Mouse (Mus musculus) kidney, adult 9 months (tissue): ENCODE measurements around the gene Slc6a21.

Experiments
- DNase-seq: peaks from one replicate; pipeline ENCODE4 v3.0.0; 2022

The Slc6a21 gene

DNA sequence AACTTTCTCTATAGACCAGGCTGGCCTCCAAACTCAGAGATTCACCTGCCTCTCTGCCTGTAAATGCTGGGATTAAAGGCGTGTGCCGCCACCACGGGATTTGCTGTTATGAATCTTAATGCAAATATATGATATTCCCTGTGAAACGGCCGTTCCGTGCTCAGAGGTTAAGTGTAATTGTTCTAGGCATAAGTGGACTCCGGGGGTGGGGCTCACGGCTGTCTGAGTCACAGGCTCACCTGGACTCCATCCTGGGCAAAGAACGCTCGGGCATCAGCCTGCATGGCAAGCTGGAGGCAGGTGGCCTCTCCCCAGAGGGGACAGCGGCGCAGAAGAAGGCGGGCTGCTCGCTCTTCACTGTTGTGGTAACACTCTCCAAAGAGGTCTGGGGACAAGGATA is 39.2 kb downstream of the Slc6a21 start:
- DNase-seq, result no peak

DNA sequence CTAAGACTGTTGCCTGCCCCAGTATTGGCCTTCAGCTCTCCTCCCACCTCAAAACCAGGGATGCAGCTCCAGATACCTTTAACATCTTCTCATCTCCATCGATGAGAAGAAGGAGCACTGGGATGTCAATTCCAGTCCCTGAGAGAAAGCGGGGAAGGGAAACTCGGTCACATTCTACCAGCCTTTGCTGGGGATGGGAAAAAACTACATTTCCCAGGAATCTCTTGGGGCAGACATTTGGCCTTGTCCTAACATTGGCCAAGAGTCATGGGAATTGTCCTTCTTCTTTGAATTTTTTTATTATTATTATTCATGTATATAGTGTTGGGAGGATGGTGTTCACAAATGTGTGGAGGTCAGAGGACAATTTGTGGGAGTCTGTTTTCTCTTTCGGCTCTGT is 44.9 kb downstream of the Slc6a21 start:
- DNase-seq, result no peak

DNA sequence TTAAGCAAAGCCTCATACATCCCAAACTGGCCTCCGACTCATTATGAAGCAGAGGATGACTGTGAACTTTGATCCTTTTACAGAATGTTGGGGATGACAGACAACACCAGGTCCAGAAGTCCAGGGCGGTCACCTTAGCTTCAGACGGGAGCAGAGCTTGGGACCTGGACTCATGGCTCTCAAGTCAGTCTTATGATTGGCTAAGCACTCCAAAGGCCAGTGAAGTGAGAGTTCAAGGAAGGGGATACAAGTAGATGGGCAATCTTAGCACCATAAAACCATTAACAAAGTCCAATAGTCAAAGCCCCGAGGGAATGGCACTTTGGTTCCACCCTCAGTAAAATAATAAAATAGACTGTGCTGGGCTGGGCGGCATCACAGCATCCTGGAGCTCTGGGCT is 45.8 kb downstream of the Slc6a21 start:
- no peak for DNase-seq

DNA sequence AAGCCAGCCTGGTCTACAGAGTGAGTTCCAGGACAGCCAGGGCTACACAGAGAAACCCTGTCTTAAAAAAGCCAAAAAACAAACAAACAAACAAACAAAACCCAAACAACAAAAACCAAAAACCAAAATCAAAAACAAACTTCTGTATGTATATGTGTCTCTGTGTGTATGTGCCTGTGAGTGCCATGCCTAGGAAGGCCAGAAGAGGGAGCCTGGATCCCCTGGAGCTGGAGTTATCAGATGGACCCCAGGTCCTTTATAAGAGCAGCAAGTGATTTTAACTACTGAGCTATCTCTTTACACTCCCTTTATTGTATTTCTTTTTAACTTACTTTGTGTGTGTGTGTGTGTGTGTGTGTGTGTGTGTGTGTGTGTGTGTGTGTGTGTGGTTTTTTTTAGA is 48.5 kb downstream of the Slc6a21 start:
- no peak for DNase-seq

- no peak for DNase-seq
These were observed 51.6 kb downstream of the Slc6a21 start for GRCm38 (mm10) chr7:45328841-45329475.

DNA sequence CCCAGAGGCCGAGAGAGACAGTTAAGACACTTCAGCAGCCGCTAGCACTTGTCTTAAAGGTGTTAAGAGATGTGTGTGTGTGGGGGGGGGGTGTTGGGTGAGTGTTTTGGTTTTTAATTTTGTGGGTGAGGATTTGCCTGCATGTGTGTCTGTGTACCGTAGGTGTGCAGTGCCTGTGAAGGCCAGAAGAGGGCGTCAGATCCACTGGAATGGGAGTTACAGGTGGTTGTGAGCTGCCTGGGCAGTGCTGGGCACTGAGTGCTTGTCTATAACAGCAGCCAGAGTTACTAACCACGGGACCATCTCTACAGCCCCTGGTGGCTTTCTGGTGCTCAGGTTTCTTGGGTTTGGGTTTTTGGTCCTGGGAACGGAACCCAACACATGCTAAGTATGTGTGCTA is 54.2 kb downstream of the Slc6a21 start:
- no peak for DNase-seq

DNA sequence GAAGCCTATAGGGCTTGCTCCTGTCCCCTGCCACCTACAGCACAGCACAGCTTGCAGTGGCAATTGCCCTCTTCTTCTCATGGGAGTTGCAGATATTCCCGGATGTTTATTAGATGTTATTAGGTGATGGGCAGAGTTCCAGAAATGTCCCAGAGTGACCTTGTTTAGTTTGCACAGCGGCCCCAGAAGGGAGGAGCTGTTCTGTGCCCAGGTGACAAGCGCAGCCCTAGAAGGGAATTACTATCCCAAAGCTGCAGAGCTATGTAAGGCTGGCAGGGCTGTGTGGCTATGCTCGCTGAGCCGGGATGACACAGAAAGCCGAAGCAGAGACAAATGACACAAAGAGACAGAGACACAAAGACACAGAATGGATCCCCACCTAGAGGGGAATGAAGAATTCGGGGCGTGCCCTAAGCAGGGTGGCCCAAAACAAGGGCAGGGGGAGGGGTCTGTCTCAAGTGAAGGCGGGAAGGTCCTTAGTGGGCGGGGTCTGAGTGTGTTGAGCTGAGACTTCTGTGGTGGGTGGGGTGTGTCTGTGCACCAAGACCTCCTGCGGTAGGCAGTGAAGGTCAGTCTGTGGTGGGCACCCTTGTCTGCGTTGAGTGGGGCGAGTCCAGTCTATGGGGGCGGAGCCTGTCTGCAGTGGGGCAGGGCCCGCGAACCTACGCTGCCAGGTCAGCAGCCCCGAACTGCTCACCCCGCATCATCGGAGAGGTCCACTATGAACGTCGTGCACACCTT is 55.5 kb downstream of the Slc6a21 start:
- DNase-seq, result peak; percentile 51

GRCm38 (mm10) chr7:45333431-45333982 is 56.2 kb downstream of the Slc6a21 start, which contains the start of gene Trpm4:
Gene Trpm4 (minus strand): TSS chr7:45333780.
- peak; percentile 78 for DNase-seq

DNA sequence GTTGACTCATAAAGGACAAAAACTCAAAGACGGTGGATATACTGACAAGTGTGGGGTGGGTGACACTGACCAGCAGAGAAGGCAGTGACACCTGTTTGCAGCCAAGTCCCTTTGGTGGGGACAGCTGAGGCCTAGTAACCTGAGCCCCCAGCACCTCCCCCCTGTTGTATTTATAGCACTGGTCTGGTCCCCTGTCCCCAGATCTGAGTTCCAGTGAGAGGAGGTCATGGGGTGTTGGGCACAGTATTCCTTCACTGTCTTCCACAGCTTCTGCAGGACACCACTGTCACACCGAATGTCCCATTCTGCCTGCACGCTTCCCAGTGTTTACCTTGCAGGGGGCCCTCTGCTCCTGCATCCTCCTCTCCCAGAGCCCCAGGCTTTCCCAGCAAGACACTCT is 57.3 kb downstream of the Slc6a21 start:
- DNase-seq, result no peak

GRCm38 (mm10) chr7:45335056-45335455 is 57.7 kb downstream of the Slc6a21 start, which contains the start of gene Hrc:
Gene Hrc (plus strand): TSS chr7:45335290.
- DNase-seq, result no peak

DNA sequence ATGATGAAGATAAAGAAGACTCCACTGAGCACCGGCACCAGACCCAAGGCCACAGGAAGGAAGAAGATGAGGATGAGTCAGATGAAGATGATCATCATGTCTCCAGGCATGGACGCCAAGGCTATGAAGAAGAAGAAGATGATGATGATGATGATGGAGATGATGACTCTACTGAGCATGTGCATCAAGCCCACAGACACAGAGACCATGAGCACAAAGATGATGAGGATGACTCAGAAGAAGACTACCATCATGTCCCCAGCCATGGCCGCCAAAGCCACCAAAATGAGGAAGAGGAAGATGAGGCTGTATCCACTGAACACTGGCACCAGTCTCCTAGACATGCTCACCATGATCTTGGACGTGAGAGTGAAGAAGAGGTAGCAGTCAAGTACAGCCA is 59.0 kb downstream of the Slc6a21 start:
- DNase-seq, result no peak

GRCm38 (mm10) chr7:45337469-45337868 is 60.2 kb downstream of the Slc6a21 start:
- DNase-seq, result no peak

GRCm38 (mm10) chr7:45338161-45338911 is 61.0 kb downstream of the Slc6a21 start:
- peak; percentile 51 for DNase-seq
